Mouse (Mus musculus) embryonic facial prominence, embryonic 11.5 days (tissue): ENCODE measurements around the gene Gm29666. TPM values are rescaled to one million over a fixed set of nuclear protein-coding genes. Genes with fewer than 3 reads are reported as not detected.
"Not testable (repeated sequence)": the region's sequence is repeated elsewhere in the genome, so short reads cannot be mapped to it uniquely, and the experiment has no call there.

Experiments
- ATAC-seq: fragments of 200-750 bp; cut with Nextera tagmentation; replicated peaks from 2 replicates; pipeline ENCODE4 v1.8.0; 2017; ENCODE audit warnings: low read depth; ENCODE audit not compliant: insufficient number of reproducible peaks, low FRiP score, low TSS enrichment
- DNase-seq: peaks from one replicate; pipeline ENCODE4 v3.0.0-alpha.2; 2015; ENCODE audit warnings: low spot score
- H3K27ac ChIP-seq: fragments of 300-500 bp; sonication (generic); replicated peaks from 2 replicates; pipeline ENCODE4 v1.5.1; 2014; ENCODE audit warnings: mild to moderate bottlenecking, low read depth, low read length, control low read depth
- H3K27me3 ChIP-seq: fragments of 300-500 bp; sonication (generic); 2 replicates; pipeline ENCODE4 v1.6.1; 2014; ENCODE audit warnings: mild to moderate bottlenecking, low read length, moderate library complexity, mixed read lengths; ENCODE audit not compliant: control insufficient read depth, insufficient read depth
- H3K36me3 ChIP-seq: fragments of 300-500 bp; sonication (generic); replicated peaks from 2 replicates; pipeline ENCODE4 v1.6.1; 2014; ENCODE audit warnings: low read depth, mild to moderate bottlenecking, low read length, moderate library complexity, mixed read lengths; ENCODE audit not compliant: control insufficient read depth, insufficient read depth
- H3K4me1 ChIP-seq: fragments of 300-500 bp; sonication (generic); 2 replicates; pipeline ENCODE4 v1.6.1; 2014; ENCODE audit warnings: low read length, mixed read lengths; ENCODE audit not compliant: control insufficient read depth, insufficient read depth
- H3K4me2 ChIP-seq: fragments of 300-500 bp; sonication (generic); 2 replicates; pipeline ENCODE4 v1.6.1; 2014; ENCODE audit warnings: low read depth, mild to moderate bottlenecking, control low read depth, low read length, moderate library complexity
- H3K4me3 ChIP-seq: fragments of 300-500 bp; sonication (generic); 2 replicates; pipeline ENCODE4 v1.5.1; 2014; ENCODE audit warnings: low read depth, low read length, control low read depth
- H3K9ac ChIP-seq: fragments of 300-500 bp; sonication (generic); replicated peaks from 2 replicates; pipeline ENCODE4 v1.6.1; 2014; ENCODE audit warnings: mild to moderate bottlenecking, control low read depth, low read length
- H3K9me3 ChIP-seq: fragments of 300-500 bp; sonication (generic); replicated peaks from 2 replicates; pipeline ENCODE4 v1.6.1; 2016; ENCODE audit warnings: mild to moderate bottlenecking, low read length, inconsistent platforms, mixed read lengths; ENCODE audit not compliant: control insufficient read depth
- WGBS: fragments of 180-500 bp; shearing (Covaris S2); extraction: QIAGEN DNeasy Blood & Tissue Kit; methylation state at CpG from one replicate; pipeline ENCODE4 v1.1.7; 2014; 5-methylcytosine and 5-hydroxymethylcytosine counted together
- polyA plus RNA-seq: library from polyadenylated mRNA; unstranded; fragments of >200 nt; fragmentation: Nextera tagmentation; extraction: Ambion mirVana; gene quantifications from 2 replicates; pipeline ENCODE4 v1.2.1, GENCODE M21; 2014

Gm29666 gene
- polyA plus RNA-seq, 1 experiment from 2014 or later = 0.52 TPM

DNA sequence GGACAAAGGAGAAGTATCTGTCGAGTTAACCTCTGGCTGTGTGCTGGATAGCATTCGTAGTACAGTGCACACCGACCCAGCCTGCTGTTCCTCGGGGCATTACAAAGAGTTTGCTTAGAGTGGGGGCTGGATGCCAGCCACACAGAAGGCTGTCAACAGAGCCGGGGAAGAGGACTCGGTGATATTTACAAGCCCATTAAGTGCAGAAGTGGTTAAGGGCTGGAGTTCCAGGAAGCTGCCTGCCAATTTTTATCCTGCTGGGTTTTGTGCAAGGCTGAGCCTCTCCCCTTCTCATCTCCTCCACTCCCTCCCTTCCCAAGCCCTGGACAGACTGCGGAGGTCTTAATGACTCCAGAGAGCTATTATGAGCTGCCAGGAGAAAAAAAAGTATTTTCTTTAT lies 21.8 kb downstream of the Gm29666 start:
- H3K9me3 ChIP-seq = no peaks in the 10 kb centered on the region
- H3K4me2 ChIP-seq = no peak overlapping the region
- no peak for DNase-seq
- no peak for ATAC-seq
- no peak overlapping the region for H3K9ac ChIP-seq
- 64% methylated on average over 7 of the region's 7 CpGs for WGBS
- H3K36me3 ChIP-seq = no peaks in the 10 kb centered on the region
- no peaks in the 10 kb centered on the region for H3K27me3 ChIP-seq
- no peak overlapping the region for H3K4me3 ChIP-seq
- H3K27ac ChIP-seq = no peak overlapping the region
- H3K4me1 ChIP-seq = no peaks in the 10 kb centered on the region

GRCm38 (mm10) chr15:84896664-84897063 lies 23.2 kb downstream of the Gm29666 start:
- WGBS = 72% methylated on average over 1 of the region's 1 CpGs

DNA sequence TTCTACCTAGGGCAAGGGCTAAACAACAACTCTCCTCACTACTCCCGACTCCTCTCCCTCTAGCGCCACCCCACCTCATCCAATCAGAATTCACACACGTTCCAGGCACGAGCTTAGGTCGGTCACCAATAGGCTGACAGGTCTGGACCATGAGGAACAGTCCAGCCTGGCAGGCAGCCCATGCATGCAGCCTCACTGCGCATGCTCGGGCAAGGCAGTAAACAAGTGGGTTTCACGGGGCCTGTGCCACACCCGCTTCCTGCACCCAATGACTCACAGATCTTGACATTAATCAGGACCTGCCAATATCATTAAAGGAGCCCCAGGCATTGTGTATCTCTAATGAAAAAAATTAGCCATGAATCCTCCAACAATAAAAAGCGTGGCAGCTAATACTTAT lies 23.6 kb downstream of the Gm29666 start:
- not testable (repeated sequence) for H3K27ac ChIP-seq, H3K4me2 ChIP-seq, H3K4me1 ChIP-seq, DNase-seq, H3K9me3 ChIP-seq, H3K36me3 ChIP-seq, ATAC-seq, H3K27me3 ChIP-seq, H3K9ac ChIP-seq, H3K4me3 ChIP-seq
- WGBS = 74% methylated on average over 10 of the region's 10 CpGs

More at GRCm38 (mm10) chr15:84896664-84897063, 23.2 kb downstream of the Gm29666 start:
- Histone ChIP-seq H3K9me3 (no peaks in the 10 kb centered on the region), H3K4me2 (no peak overlapping the region), H3K4me1 (no peaks in the 10 kb centered on the region), H3K27ac (no peak overlapping the region), H3K9ac (no peak overlapping the region), H3K36me3 (no peaks in the 10 kb centered on the region), H3K27me3 (no peaks in the 10 kb centered on the region), H3K4me3 (no peak overlapping the region)
- no peak for DNase-seq
- ATAC-seq = no peak

DNA sequence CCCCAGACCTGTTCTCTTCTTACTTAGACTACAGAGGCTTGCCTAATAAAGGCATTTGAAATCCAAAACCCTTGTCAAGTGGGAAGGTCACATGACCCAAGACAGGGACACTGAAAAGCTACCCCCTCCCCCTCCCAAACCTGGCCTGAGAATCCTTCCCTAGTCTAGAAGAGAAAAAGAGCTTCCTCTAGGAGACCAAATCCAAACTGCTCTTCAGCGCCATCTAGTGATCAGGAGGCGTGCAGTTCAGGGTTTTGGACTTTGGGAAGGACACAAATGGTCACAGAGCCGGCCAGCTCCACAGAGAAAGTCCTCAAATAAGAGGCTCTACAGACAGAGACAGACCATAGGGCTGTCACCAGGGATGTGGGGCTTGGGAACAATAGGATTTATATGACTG lies 28.2 kb downstream of the Gm29666 start:
- Histone ChIP-seq H3K36me3 (no peaks in the 10 kb centered on the region), H3K4me1 (no peaks in the 10 kb centered on the region), H3K4me2 (no peak overlapping the region), H3K9ac (no peak overlapping the region), H3K27ac (no peak overlapping the region), H3K4me3 (no peak overlapping the region), H3K27me3 (no peaks in the 10 kb centered on the region), H3K9me3 (no peaks in the 10 kb centered on the region)
- ATAC-seq = 0 out of 2 replicates have a peak, but pooled peaks have one; percentile 48
- DNase-seq = peak; percentile 89
- WGBS = 5% methylated on average over 3 of the region's 3 CpGs

DNA sequence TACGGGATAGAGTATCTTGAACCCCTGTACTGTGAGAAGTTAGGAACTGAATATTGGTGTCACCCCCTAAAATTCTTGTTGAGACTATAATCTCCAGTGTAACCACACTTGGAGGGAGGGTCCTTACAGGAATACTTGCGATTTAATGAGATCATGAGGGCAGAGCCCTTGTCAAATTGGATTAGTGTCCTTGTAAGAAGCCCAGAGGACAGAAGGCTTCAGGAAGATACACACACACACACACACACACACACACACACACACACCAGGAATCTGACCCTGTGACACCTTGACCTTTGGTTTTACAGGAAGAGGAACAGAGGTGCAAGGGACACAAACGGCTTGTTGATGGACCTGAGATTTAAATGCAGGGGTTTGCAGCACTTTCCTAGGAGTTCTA lies 28.6 kb downstream of the Gm29666 start:
- Histone ChIP-seq H3K27ac (no peak overlapping the region), H3K4me1 (no peaks in the 10 kb centered on the region), H3K4me2 (no peak overlapping the region), H3K4me3 (no peak overlapping the region), H3K27me3 (no peaks in the 10 kb centered on the region), H3K9me3 (no peaks in the 10 kb centered on the region), H3K9ac (no peak overlapping the region), H3K36me3 (no peaks in the 10 kb centered on the region)
- no peak for DNase-seq
- WGBS = 36% methylated on average over 3 of the region's 3 CpGs
- ATAC-seq = no peak; the same call in 1 of the 2 replicates

GRCm38 (mm10) chr15:84888066-84888465 lies 31.8 kb downstream of the Gm29666 start:
- WGBS = 84% methylated on average over 12 of the region's 12 CpGs
- no peaks in the 10 kb centered on the region for H3K9me3 ChIP-seq
- no peaks in the 10 kb centered on the region for H3K4me1 ChIP-seq
- H3K4me2 ChIP-seq = no peak overlapping the region
- no peak overlapping the region for H3K4me3 ChIP-seq
- H3K36me3 ChIP-seq = no peaks in the 10 kb centered on the region
- no peak overlapping the region for H3K27ac ChIP-seq
- no peak for DNase-seq
- H3K27me3 ChIP-seq = no peaks in the 10 kb centered on the region
- no peak for ATAC-seq
- H3K9ac ChIP-seq = no peak overlapping the region

DNA sequence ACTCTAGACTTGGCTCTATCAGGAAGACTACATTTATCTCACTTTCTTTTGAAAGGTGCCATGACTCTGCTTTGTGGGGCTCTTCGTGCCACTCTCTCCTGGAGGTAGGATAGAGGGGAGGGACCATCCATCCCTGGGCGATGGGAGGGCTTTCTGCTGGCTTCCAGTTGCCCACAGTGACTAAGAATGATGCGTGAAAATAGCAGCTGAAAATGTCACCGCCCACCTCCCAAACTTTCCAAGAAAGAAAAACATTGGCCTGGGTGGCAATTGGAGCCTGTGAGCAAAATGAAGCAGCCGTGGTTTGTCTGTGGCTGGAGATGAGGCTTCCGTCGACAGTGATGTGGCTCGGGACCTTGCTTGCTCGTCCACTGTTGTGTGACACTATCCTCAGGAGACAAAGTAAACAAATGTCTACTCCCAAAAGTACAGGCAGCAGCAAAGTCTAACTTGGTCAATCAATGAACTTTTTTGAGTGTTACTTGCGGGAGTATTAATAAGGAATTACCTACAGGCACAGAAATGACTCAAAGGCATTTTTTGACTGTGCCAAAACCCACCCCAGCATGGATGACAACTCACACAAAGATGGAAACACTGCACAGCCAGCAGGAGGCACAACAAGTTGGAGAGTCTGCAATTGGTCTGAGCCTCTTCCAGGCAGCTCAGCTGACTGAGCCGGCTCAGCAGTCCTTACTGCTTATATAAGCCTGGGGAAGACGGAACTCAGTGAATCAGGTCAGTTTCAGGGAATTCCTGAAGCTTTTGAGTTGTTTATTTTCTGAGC lies 42.6 kb downstream of the Gm29666 start:
- H3K27ac ChIP-seq = no peak overlapping the region
- H3K9me3 ChIP-seq = no peaks in the 10 kb centered on the region
- no peaks in the 10 kb centered on the region for H3K36me3 ChIP-seq
- no peak overlapping the region for H3K4me3 ChIP-seq
- no peaks in the 10 kb centered on the region for H3K4me1 ChIP-seq
- no peak for ATAC-seq
- H3K9ac ChIP-seq = no peak overlapping the region
- H3K4me2 ChIP-seq = no peak overlapping the region
- DNase-seq = no peak
- H3K27me3 ChIP-seq = no peaks in the 10 kb centered on the region
- 82% methylated on average over 12 of the region's 12 CpGs for WGBS

- 84% methylated on average over 4 of the region's 4 CpGs for WGBS
- no peak for ATAC-seq
- no peaks in the 10 kb centered on the region for H3K36me3 ChIP-seq
- no peak overlapping the region for H3K4me2 ChIP-seq
- no peaks in the 10 kb centered on the region for H3K27me3 ChIP-seq
- no peak overlapping the region for H3K9ac ChIP-seq
- no peak overlapping the region for H3K4me3 ChIP-seq
- no peaks in the 10 kb centered on the region for H3K9me3 ChIP-seq
- no peaks in the 10 kb centered on the region for H3K4me1 ChIP-seq
- DNase-seq = no peak
- no peak overlapping the region for H3K27ac ChIP-seq
Measured at GRCm38 (mm10) chr15:84873867-84874266, 46.0 kb downstream of the Gm29666 start.
